Mouse (Mus musculus): ENCODE measurements around the gene Parp11.

DNA sequence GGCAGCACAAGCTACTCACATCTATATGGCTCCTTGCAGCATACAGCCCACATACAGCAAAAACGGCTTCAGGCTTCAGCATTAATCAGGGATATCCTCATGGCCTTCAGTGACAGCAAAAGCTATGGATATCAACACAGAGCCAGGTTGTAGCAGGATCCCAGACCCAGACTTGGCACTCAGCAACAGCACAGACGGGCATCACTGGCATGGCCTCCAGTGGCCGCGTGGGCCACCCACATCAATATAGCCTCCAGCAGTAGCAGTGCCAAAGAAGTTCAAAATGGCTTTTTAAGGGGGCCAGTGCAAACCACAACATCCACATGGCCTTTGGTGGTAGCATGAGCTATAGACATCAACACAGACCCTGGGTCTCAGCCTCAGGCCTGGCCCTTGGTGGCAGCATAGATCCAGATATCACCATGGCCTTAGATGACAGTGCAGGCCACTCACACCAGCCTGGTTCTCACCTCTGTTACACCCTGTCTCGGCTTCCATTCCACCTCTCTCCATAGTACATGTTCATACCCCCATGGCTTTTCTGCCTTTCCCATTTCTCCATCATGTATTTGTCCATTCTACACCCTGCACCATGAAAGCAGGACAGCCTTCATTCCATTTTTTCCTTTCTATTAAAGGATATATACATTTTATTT is 7.0 kb upstream of the Parp11 start:
- TF ChIP-seq POLR2A (IDR thresholded peaks at IDR 0.05; ENCODE audit: borderline replicate concordance, control insufficient read depth, low read depth, low read length) (no peak), CTCF (IDR thresholded peaks at IDR 0.05; ENCODE audit: control insufficient read depth, insufficient read depth, low read length) (no peak)

Measured in bone marrow, adult 2 months (tissue).